Mouse (Mus musculus) liver, postnatal 0 days (tissue): ENCODE measurements around the gene Gca. TPM values are rescaled to one million over a fixed set of nuclear protein-coding genes. Genes with fewer than 3 reads are reported as not detected.

ENCODE experiments used
- ATAC-seq: fragments of 200-750 bp; cut with Nextera tagmentation; 2 replicates; pipeline ENCODE4 v1.8.0; 2017; ENCODE audit warnings: mild to moderate bottlenecking, moderate library complexity
- DNase-seq: peaks from one replicate; pipeline ENCODE4 v3.0.0-alpha.2; 2016
- H3K27ac ChIP-seq: fragments of 300-500 bp; sonication (generic); 2 replicates; pipeline ENCODE4 v1.5.1; 2014; ENCODE audit warnings: antibody characterized with exemption, moderate library complexity, mild to moderate bottlenecking, low read depth
- H3K27me3 ChIP-seq: fragments of 300-500 bp; sonication (generic); 2 replicates; pipeline ENCODE4 v1.6.1; 2014; ENCODE audit warnings: low read length, control low read depth, mixed read lengths; ENCODE audit not compliant: insufficient read depth
- H3K36me3 ChIP-seq: fragments of 300-500 bp; sonication (generic); replicated peaks from 2 replicates; pipeline ENCODE4 v1.6.1; 2014; ENCODE audit warnings: mild to moderate bottlenecking, control low read depth, low read length, moderate library complexity, mixed read lengths; ENCODE audit not compliant: insufficient read depth
- H3K4me1 ChIP-seq: fragments of 300-500 bp; sonication (generic); 2 replicates; pipeline ENCODE4 v1.6.1; 2014; ENCODE audit warnings: antibody characterized with exemption, mild to moderate bottlenecking, control low read depth; ENCODE audit not compliant: insufficient read depth
- H3K4me2 ChIP-seq: fragments of 300-500 bp; sonication (generic); 2 replicates; pipeline ENCODE4 v1.6.1; 2014; ENCODE audit warnings: low read depth, mild to moderate bottlenecking, low read length, moderate library complexity, mixed read lengths
- H3K4me3 ChIP-seq: fragments of 300-500 bp; sonication (generic); 2 replicates; pipeline ENCODE4 v1.5.1; 2014; ENCODE audit warnings: low read depth, low read length
- H3K9ac ChIP-seq: fragments of 300-500 bp; sonication (generic); replicated peaks from 2 replicates; pipeline ENCODE4 v1.6.1; 2014; ENCODE audit warnings: mild to moderate bottlenecking, moderate library complexity
- H3K9me3 ChIP-seq: fragments of 300-500 bp; sonication (generic); 2 replicates; pipeline ENCODE4 v1.6.1; 2016; ENCODE audit warnings: mild to moderate bottlenecking, control low read depth, low read length, mixed read lengths
- CTCF ChIP-seq: sonication (generic); IDR thresholded peaks from 2 replicates; pipeline ENCODE4 v1.5.1; 2016; ENCODE audit warnings: antibody characterized with exemption, low read depth
- EP300 ChIP-seq: IDR thresholded peaks from 2 replicates; pipeline ENCODE4 v1.6.1; 2016; ENCODE audit warnings: antibody characterized with exemption, low read depth, mild to moderate bottlenecking
- WGBS: fragments of 180-500 bp; shearing (Covaris S2); extraction: QIAGEN DNeasy Blood & Tissue Kit; methylation state at CpG from one replicate; pipeline ENCODE4 v1.1.7; 2014; ENCODE audit not compliant: insufficient replicate concordance; 5-methylcytosine and 5-hydroxymethylcytosine counted together
- polyA plus RNA-seq: library from polyadenylated mRNA; unstranded; fragments of >200 nt; fragmentation: Nextera tagmentation; extraction: Ambion mirVana; gene quantifications from 2 replicates; pipeline ENCODE4 v1.2.1, GENCODE M21; 2015

Gca gene
- polyA plus RNA-seq, 1 experiment from 2014 or later, result 5.1 TPM

DNA sequence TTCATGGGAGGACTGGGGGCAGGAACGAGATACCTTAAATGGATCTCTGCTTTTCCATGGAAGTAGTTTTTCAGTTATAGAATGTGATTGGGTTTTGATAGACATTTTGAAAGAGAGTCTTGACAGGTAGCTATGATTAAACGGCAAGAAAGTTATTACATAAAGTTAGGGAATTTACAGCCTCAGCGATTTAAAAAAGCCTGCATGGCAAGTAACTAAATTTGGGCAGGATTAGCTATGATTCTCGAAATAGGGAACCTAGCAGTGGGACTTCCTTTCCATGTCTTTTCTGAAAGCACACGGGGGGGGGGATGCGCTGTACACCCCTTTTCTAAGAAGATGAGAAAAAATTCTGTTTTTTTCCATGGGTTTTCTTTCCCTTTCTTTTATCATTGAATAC, 53.2 kb downstream of the Gca start:
- no peak for DNase-seq
- 68% methylated on average over 6 of the region's 6 CpGs for WGBS
- TF ChIP-seq EP300, result no peak
- TF ChIP-seq CTCF, result no peak
- Histone ChIP-seq H3K27ac (no peak overlapping the region), H3K4me2 (no peak overlapping the region), H3K4me1 (no peaks in the 10 kb centered on the region), H3K27me3 (no peaks in the 10 kb centered on the region), H3K4me3 (no peak overlapping the region), H3K36me3 (no peaks in the 10 kb centered on the region), H3K9me3 (no peaks in the 10 kb centered on the region), H3K9ac (no peak overlapping the region)
- ATAC-seq, result no peak

DNA sequence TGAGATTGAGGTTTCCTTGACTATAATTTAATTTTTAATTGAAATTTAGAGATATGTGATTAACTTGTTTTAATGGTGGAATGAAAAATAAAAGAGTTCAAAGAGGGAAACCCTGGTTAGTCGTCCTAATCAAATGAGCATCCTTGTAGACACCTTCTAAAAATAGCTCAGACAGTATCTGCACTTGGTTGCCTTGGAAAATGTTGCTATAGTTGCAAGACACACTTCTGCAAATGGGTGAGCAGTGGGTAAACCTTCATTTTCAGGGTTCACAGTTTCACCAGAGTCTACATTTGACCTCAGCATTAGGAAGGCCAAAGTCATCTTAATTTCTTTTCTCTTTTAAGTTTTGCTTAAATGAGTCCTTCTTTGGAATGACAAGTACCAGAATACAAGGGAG, 54.3 kb downstream of the Gca start:
- no peak overlapping the region for H3K9ac ChIP-seq
- no peaks in the 10 kb centered on the region for H3K36me3 ChIP-seq
- no peak overlapping the region for H3K27ac ChIP-seq
- 26% methylated on average over 1 of the region's 1 CpGs for WGBS
- H3K4me2 ChIP-seq, result no peak overlapping the region
- ATAC-seq (no peak), DNase-seq (no peak)
- no peak for TF ChIP-seq CTCF
- TF ChIP-seq EP300, result no peak
- no peak overlapping the region for H3K4me3 ChIP-seq
- no peaks in the 10 kb centered on the region for H3K27me3 ChIP-seq
- H3K9me3 ChIP-seq, result no peaks in the 10 kb centered on the region
- no peaks in the 10 kb centered on the region for H3K4me1 ChIP-seq

DNA sequence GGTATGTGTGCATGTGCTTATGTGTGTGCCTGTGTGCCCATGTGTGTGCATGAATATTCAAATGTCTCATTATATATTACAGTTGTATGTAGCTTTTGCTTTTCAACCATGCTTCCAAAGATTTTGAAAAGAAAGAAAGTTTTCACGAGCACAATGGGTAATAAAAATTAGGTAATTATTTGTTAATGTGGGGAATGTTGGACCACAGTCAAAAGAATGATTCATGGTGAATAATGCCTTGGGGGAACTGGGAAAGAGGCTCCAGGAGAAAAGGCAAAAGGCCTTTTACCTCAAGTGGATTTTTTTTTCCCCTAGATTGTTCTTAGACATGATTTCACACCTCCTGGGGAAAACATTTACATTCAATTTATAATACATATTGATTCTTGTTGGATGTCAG, 61.9 kb downstream of the Gca start:
- Histone ChIP-seq H3K4me3 (no peak overlapping the region), H3K27ac (no peak overlapping the region), H3K9ac (no peak overlapping the region), H3K36me3 (no peaks in the 10 kb centered on the region), H3K9me3 (no peaks in the 10 kb centered on the region), H3K27me3 (no peaks in the 10 kb centered on the region), H3K4me1 (no peaks in the 10 kb centered on the region), H3K4me2 (no peak overlapping the region)
- TF ChIP-seq EP300 (no peak), CTCF (no peak)
- 61% methylated on average over 1 of the region's 1 CpGs for WGBS
- no peak for ATAC-seq
- no peak for DNase-seq

DNA sequence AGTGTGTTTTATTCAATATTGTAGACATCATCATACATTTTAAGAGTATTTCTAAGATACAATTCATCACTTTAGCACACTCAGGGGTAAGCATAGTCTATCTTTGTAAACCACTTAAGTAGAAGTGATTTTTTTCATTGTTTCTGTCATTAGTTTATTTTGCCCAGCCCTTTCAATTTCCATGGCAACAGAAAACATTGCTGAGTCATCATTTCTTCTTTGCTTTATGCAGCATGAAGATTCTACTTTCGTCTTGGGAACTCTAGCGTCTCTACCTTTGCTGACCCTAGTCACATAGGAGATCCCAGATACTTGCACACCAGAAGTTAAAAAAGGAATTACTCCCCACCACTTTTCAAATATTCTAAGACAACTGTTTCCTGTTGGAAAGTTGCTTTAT, 63.6 kb downstream of the Gca start:
- Histone ChIP-seq H3K4me3 (no peak overlapping the region), H3K9ac (no peak overlapping the region), H3K4me1 (no peaks in the 10 kb centered on the region), H3K4me2 (no peak overlapping the region), H3K36me3 (no peaks in the 10 kb centered on the region), H3K27ac (no peak overlapping the region), H3K27me3 (no peaks in the 10 kb centered on the region), H3K9me3 (no peaks in the 10 kb centered on the region)
- no peak for ATAC-seq
- no peak for DNase-seq
- 78% methylated on average over 2 of the region's 2 CpGs for WGBS
- no peak for TF ChIP-seq CTCF
- no peak for TF ChIP-seq EP300

DNA sequence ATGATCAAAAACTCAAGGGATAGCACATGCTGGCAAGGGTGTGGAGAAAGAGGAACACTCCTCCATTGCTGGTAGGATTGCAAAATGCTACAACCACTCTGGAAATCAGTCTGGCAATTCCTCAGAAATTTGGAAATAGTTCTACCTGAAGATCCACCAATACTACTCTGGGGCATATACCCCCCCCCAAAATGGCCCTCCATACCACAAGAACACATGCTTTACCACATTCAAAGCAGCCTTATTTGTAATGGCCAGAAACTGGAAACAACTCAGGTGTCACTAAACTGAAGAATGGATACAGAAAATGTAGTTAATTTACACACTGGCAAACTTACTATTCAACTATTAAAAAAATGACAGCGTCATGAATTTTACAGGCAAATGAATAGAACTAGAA, 66.6 kb downstream of the Gca start:
- WGBS, result 45% methylated on average over 1 of the region's 1 CpGs
- no peak for DNase-seq
- Histone ChIP-seq H3K4me3 (no peak overlapping the region), H3K9ac (no peak overlapping the region), H3K4me2 (no peak overlapping the region), H3K27me3 (no peaks in the 10 kb centered on the region), H3K9me3 (no peaks in the 10 kb centered on the region), H3K4me1 (no peaks in the 10 kb centered on the region), H3K27ac (no peak overlapping the region), H3K36me3 (no peaks in the 10 kb centered on the region)
- no peak for ATAC-seq
- TF ChIP-seq CTCF (no peak), EP300 (no peak)

DNA sequence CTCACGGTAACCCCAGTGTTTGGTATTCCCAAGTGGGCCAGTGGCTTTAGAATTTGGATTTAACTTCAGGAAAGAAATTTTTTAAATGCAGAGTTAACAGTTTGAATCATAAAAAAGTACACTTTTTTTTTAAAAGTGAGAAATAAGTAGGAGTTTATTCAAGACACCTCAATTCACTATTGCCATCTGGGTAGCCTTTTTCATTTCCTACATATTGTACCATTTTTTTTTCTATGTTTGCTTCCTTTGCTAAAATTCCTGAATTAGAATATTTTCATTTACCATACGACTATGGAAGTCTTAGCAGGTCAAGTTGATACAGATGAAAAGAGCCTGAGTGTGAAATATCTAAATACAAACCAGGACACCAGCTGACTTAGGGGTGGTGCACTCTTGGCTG, 79.0 kb downstream of the Gca start:
- no peaks in the 10 kb centered on the region for H3K9me3 ChIP-seq
- no peak overlapping the region for H3K4me3 ChIP-seq
- H3K27ac ChIP-seq, result no peak overlapping the region

More for the DNA sequence above, 79.0 kb downstream of the Gca start:
- ATAC-seq, result no peak
- no peak for DNase-seq
- H3K4me1 ChIP-seq, result no peaks in the 10 kb centered on the region
- H3K9ac ChIP-seq, result no peak overlapping the region
- H3K4me2 ChIP-seq, result no peak overlapping the region
- no peaks in the 10 kb centered on the region for H3K27me3 ChIP-seq
- no peak for TF ChIP-seq EP300
- TF ChIP-seq CTCF, result no peak
- H3K36me3 ChIP-seq, result no peaks in the 10 kb centered on the region
- 72% methylated on average over 2 of the region's 2 CpGs for WGBS

Other genes with a start within 250 kb of the Gca start
- gene Gcg, start 180.6 kb upstream of the Gca start, polyA plus RNA-seq, result not detected in 2 replicates
- 0.15 and 0.20 TPM in 2 replicates for gene Fap, start 90.2 kb upstream of the Gca start, polyA plus RNA-seq
- 5.9 and 6.2 TPM in 2 replicates for gene Ifih1, start 18.0 kb upstream of the Gca start, polyA plus RNA-seq